Mouse (Mus musculus) neutrophil, adult 59 days (primary cell): ENCODE data around the gene Kcna3. TPM values are rescaled to one million over a fixed set of nuclear protein-coding genes. Genes with fewer than 3 reads are reported as not detected.

Experiments
- total RNA-seq, 2 experiments: library from RNA; stranded (reverse); gene quantifications; 1 replicate in 1 of 2; 2 replicates in 1 of 2; pipeline ENCODE4 v1.2.4; 2023

Gene Kcna3
- 10 to 100 TPM in 1 of 2 experiments, 1 to 10 TPM in 1; 5.7 to 10.0 TPM for total RNA-seq

DNA sequence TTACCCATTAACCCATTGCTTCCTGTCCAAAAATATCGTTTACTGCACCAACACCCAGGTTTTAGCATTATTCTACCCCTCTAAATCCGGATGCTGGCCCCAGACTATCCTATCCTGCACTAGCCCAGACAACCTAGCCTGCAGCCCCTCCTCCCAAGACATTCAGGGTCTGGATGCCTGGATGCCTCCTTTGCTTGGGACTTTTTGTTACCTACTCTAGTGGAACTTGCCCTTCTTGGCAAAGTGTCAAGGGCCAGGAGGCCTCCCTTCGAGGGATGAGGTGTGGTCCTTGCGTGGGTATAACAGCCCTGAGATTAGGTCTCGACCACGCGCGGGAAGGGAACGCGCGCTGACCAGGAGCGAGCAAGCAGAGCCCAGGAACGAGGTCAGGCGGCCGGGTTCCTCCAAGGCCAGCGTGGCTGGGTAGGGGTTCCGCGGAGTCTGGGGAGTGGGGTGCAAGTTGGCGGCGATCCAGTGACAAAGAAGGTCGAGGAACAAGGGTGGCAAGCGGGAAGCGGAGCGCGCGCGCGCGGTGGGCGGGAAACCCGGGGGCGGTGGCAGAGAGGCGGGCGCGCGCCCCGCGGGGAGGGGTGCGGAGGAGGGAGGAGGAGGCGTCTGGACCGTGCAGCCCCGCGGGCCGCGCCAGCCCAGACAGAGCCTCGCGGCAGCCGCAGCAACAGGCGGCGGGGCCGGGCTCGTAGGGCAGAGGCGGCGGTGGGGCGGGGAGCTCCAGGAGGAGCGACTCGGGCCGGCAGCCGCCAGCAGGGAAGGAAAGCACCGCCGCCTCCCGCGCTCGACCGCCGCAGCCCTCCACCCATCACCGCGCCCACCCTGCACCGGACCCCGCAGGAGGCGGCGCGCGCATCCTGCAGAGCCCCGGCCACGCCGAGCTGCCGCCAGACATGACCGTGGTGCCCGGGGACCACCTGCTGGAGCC is at the start of gene Kcna3:
Kcna3 (plus strand) TSS at position 649 of the 937 bp plus-strand sequence.

Other genes starting within 250 kb of the Kcna3 start
- gene Cd53, start 246.0 kb upstream of the Kcna3 start, total RNA-seq, result 100 to 1,000 TPM; 450 to 467 TPM
- not detected for gene Olfr266, start 209.9 kb upstream of the Kcna3 start, total RNA-seq
- gene Kcna2, start 65.0 kb downstream of the Kcna3 start, total RNA-seq, result under 1 TPM in 1 of 2 experiments, not detected in 1; 0.04 TPM
- not detected for gene Kcna10, start 146.9 kb downstream of the Kcna3 start, total RNA-seq
- not detected for gene Cym, start 185.6 kb downstream of the Kcna3 start, total RNA-seq
- gene A630076J17Rik, start 194.4 kb downstream of the Kcna3 start, total RNA-seq, result not detected
- gene Prok1, start 203.5 kb downstream of the Kcna3 start, total RNA-seq, result not detected
- gene Lamtor5, start 242.7 kb downstream of the Kcna3 start, total RNA-seq, result 10 to 100 TPM; 49.2 to 53.9 TPM